Mouse (Mus musculus) erythroblast, embryonic 14.5 days (primary cell): ENCODE measurements around the gene Tram2.

Experiments
- GATA1 ChIP-seq: IDR thresholded peaks from 2 replicates; pipeline ENCODE4 v1.6.1; 2012; ENCODE audit warnings: low read length, inconsistent platforms, mixed read lengths
- TAL1 ChIP-seq: IDR thresholded peaks from 3 replicates; pipeline ENCODE4 v1.6.1; 2012; ENCODE audit warnings: low read length, inconsistent platforms, mixed read lengths

GRCm38 (mm10) chr1:21097001-21097989 lies 18.3 kb upstream of the Tram2 start:
- TF ChIP-seq TAL1 = no peak
- no peak for TF ChIP-seq GATA1
